Mouse (Mus musculus) ES-Bruce4 (cell line): ENCODE measurements around the gene Rnf6.

ENCODE experiments used
- CTCF ChIP-seq: IDR thresholded peaks from one replicate; pipeline ENCODE4 v1.8.1; 2011; ENCODE audit warnings: low read depth, low read length
- EP300 ChIP-seq: IDR thresholded peaks from 2 replicates; pipeline ENCODE4 v1.6.1; 2011; ENCODE audit warnings: low read depth, low read length; ENCODE audit not compliant: insufficient read depth
- POLR2A ChIP-seq: IDR thresholded peaks from one replicate; pipeline ENCODE4 v1.8.1; 2011; ENCODE audit warnings: low read length; ENCODE audit not compliant: insufficient read depth

GRCm38 (mm10) chr5:146245646-146246370 is 24.5 kb upstream of the Rnf6 start:
- TF ChIP-seq POLR2A (no peak), CTCF (no peak), EP300 (no peak)
